Mouse (Mus musculus) olfactory bulb, adult 2 months (tissue): ENCODE data around the gene Lig3. TPM values are rescaled to one million over a fixed set of nuclear protein-coding genes. Genes with fewer than 3 reads are reported as not detected.

Source experiments
- H3K27ac ChIP-seq: fragments of 200-500 bp; 2 replicates; pipeline ENCODE4 v1.5.1; 2012; ENCODE audit warnings: low read depth, low read length; ENCODE audit not compliant: insufficient read depth
- H3K4me1 ChIP-seq: fragments of 200-500 bp; 2 replicates; pipeline ENCODE4 v1.6.1; 2012; ENCODE audit warnings: low read length; ENCODE audit not compliant: control insufficient read depth, insufficient read depth
- H3K4me3 ChIP-seq: fragments of 200-500 bp; 2 replicates; pipeline ENCODE4 v1.5.1; 2012; ENCODE audit warnings: mild to moderate bottlenecking, low read depth, low read length, moderate library complexity; ENCODE audit not compliant: insufficient read depth
- CTCF ChIP-seq: fragments of 200-500 bp; IDR thresholded peaks from 2 replicates; pipeline ENCODE4 v1.5.1; 2012; ENCODE audit warnings: low read depth, mild to moderate bottlenecking, low read length, moderate library complexity; ENCODE audit not compliant: insufficient read depth
- POLR2A ChIP-seq: fragments of 200-500 bp; IDR thresholded peaks from 2 replicates; pipeline ENCODE4 v1.6.1; 2012; ENCODE audit warnings: mild to moderate bottlenecking, low read depth, low read length, moderate library complexity; ENCODE audit not compliant: insufficient read depth
- WGBS: fragments of 180-500 bp; shearing (Covaris S2); methylation state at CpG from one replicate; pipeline ENCODE4 v1.1.7; 2018; 5-methylcytosine and 5-hydroxymethylcytosine counted together
- polyA plus RNA-seq: library from polyadenylated mRNA; stranded (reverse); fragments of >200 nt; gene quantifications from 2 replicates; pipeline ENCODE4 v1.2.4, GENCODE M21; 2012; ENCODE audit warnings: low replicate concordance; ENCODE audit not compliant: missing spikeins, insufficient read depth, insufficient read length

Gene Lig3
- not detected in 2 replicates for polyA plus RNA-seq

GRCm38 (mm10) chr11:82780983-82781903, at the start of gene Lig3:
TSS of gene Lig3 (plus strand) at chr11:82781108.
- TF ChIP-seq POLR2A (peak; percentile 70; the same call in 1 of the 2 replicates), CTCF (no peak)
- H3K27ac ChIP-seq, result peak within 1 kb of the TSS; percentile 88
- under 1% methylated on average over 86 of the region's 90 CpGs for WGBS
- peak within 1 kb of the TSS; percentile 72 for H3K4me3 ChIP-seq
- H3K4me1 ChIP-seq, result peaks cover 10% of the 10 kb centered on the region

- no peak overlapping the region for H3K27ac ChIP-seq
- no peaks in the 10 kb centered on the region for H3K4me1 ChIP-seq
- H3K4me3 ChIP-seq, result no peak overlapping the region
- no peak for TF ChIP-seq POLR2A
- TF ChIP-seq CTCF, result no peak
These were observed 46.7 kb upstream of the Lig3 start for GRCm38 (mm10) chr11:82734227-82734626.

DNA sequence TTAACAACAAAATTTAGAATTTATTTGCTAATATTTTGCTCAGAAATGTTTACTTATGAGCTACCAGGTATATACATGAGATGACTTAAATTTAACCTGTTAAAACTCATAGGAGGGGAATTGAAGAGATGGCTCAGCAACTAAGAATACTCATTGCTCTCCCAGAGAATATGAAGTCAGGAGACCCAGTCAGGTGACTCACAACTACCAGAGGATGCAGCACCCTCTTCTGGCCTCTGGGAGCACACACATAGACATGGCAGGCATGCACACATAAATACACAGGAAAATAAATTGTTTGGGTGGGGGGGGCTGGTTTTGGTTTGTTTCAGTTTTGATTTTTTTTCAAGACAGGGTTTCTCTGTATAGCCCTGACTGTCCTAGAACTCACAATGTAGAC, 41.9 kb upstream of the Lig3 start:
- Histone ChIP-seq H3K4me3 (no peak overlapping the region), H3K27ac (no peak overlapping the region), H3K4me1 (no peaks in the 10 kb centered on the region)
- no peak for TF ChIP-seq POLR2A
- no peak for TF ChIP-seq CTCF

GRCm38 (mm10) chr11:82746138-82746537, 34.8 kb upstream of the Lig3 start:
- Histone ChIP-seq H3K27ac (no peak overlapping the region), H3K4me3 (no peak overlapping the region), H3K4me1 (no peaks in the 10 kb centered on the region)
- no peak for TF ChIP-seq CTCF
- no peak for TF ChIP-seq POLR2A
- WGBS, result 33% methylated on average over 6 of the region's 6 CpGs

DNA sequence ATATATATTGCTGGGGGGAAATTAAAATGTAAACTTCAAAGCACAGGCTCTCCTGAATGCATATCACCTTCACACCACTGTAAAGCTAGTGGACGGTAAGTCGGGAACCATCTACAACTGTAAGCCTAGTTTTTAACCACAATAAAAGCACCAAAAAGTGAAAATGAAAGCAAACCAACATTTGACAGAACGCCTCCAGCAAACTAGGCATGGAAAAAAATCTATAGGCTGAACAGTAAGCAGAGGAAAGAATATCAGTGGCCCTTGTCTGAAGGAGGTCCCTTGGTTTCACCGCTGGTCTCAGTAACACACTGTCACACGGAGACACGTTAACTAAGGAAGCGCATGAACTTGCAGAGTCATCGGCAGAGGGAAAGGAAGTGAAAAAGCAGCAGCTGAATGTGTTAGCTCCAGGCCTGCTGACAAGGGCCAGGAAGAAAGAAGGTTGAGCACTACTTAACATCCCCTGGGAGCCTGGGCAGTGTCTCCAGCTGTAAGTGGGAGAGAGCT, 34.0 kb upstream of the Lig3 start:
- 85% methylated on average over 8 of the region's 8 CpGs for WGBS
- no peak for TF ChIP-seq POLR2A
- TF ChIP-seq CTCF, result no peak
- no peaks in the 10 kb centered on the region for H3K4me1 ChIP-seq

DNA sequence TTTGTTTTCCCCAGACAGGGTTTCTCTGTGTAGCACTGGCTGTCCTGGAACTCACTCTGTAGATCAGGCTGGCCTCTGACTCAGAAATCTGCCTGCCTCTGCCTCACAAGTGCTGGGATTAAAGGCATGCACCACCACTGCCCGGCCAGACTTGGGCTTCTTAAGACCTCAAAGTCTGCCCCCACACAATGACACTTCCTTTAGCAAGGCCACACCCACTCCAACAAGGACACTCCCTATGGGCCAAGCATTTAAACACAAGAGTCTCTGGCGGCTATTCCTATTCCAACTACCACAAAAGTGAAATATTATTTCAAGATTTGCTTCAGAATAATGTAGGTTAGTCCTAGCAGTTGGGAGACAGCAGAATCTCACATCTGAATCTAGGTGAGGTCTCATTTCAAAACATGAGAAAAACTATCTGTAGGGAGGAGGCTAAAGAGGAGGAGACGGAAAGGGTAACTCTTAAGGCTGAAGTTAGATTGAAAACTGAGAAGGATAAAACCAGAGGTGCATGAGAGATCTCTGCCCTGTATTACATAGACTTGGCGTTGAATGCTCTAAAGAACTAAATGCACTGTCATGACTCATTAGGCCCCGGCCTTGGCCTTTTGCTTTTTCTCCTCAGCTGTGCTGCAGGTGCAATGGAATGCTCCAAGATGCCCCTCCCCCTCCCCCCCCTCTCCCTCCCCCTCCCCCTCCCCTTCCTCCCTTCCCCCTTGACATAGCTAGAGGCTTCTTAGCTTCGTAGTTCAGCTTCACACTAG, 28.4 kb upstream of the Lig3 start:
- Histone ChIP-seq H3K27ac (no peak overlapping the region), H3K4me3 (no peak overlapping the region), H3K4me1 (no peaks in the 10 kb centered on the region)
- TF ChIP-seq POLR2A (no peak), CTCF (no peak)
- 73% methylated on average over 6 of the region's 6 CpGs for WGBS

More for the DNA sequence above, 34.0 kb upstream of the Lig3 start:
- Histone ChIP-seq H3K27ac (no peak overlapping the region), H3K4me3 (no peak overlapping the region)

DNA sequence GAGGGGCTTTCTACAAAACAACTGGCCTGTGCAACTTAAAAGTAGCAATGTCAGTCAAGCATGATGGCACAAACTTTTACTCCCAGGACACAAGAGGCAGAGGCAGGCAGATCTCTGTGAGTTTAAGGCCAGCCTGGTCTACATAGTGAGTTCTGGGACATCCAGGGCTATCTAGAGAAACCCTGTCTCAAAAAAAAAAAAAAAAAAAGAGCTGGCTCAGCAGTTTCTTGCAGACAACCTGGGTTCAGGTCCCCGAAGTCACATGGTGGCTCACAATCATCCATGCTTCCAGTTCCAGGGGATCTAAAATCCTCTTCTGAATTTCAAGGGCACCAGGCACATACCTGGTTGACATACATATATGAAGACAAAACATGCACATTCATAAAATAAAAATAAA, 25.0 kb upstream of the Lig3 start:
- no peak overlapping the region for H3K4me3 ChIP-seq
- WGBS, result 93% methylated on average over 1 of the region's 1 CpGs
- TF ChIP-seq CTCF (no peak), POLR2A (no peak)

DNA sequence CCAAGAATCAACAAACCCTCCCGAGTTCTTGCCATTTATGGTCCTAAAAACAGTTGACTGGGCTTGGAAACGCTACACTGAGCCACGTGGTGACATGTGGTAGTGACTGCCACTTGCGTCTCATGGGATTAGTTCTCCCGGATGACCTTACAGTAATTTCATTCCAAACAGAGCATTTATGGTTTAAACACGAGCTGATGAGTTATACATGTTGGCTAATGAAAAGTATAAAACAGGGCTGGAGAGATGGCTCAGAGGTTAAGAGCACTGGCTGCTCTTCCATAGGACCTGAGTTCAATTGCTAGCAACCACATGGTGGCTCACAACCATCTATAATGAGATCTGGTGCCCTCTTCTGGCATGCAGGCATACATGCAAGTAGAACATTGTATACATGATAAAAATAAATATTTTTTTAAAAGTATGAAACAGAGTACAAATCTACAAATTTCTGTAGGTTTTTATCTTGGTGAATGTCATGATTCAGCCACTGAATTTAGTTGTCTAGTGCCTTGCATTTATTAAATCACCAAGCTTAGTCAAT, 18.6 kb upstream of the Lig3 start:
- 88% methylated on average over 6 of the region's 6 CpGs for whole genome bisulfite sequencing
- TF ChIP-seq CTCF (no peak), POLR2A (no peak)
- H3K4me1 ChIP-seq, result peaks cover 5% of the 10 kb centered on the region
- H3K27ac ChIP-seq, result no peak overlapping the region
- H3K4me3 ChIP-seq, result no peak overlapping the region

More for the DNA sequence above, 25.0 kb upstream of the Lig3 start:
- H3K27ac ChIP-seq, result no peak overlapping the region
- H3K4me1 ChIP-seq, result no peaks in the 10 kb centered on the region
